Mouse (Mus musculus): Measurements from ENCODE around the gene Mcm7. TPM values are rescaled to one million over a fixed set of nuclear protein-coding genes. Genes with fewer than 3 reads are reported as not detected.

Gene Mcm7
- 14.8 TPM for polyA plus RNA-seq (2014; fragmentation: Illumina TruSeq; extraction: RNeasy Lipid Tissue Mini Kit (QIAGEN cat#74804); ENCODE audit: low read depth, low replicate concordance)

GRCm38 (mm10) chr5:138171695-138172491, at the start of gene Mcm7, which contains the start of gene Ap4m1:
TSS of gene Mcm7 (minus strand) at chr5:138172422.
TSS of gene Ap4m1 (plus strand) at chr5:138172002.

GRCm38 (mm10) chr5:138193771-138194727, 21.8 kb upstream of the Mcm7 start, which contains the start of gene Mblac1:
TSS of gene Mblac1 (plus strand) at chr5:138194314.

GRCm38 (mm10) chr5:138186950-138187638, 14.9 kb upstream of the Mcm7 start, which contains the start of the genes Taf6 and Cnpy4:
TSS of gene Taf6 (minus strand) at chr5:138187451.
TSS of gene Cnpy4 (plus strand) at chr5:138187485.

GRCm38 (mm10) chr5:138160842-138161665, 11.2 kb downstream of the Mcm7 start, which contains the start of gene Cops6:
TSS of gene Cops6 (plus strand) at chr5:138161071.

GRCm38 (mm10) chr5:138155443-138155976, 16.7 kb downstream of the Mcm7 start, which contains the start of gene Zfp113:
TSS of gene Zfp113 (minus strand) at chr5:138155744.

GRCm38 (mm10) chr5:138116255-138117198, 55.7 kb downstream of the Mcm7 start, which contains the start of gene Zscan21:
TSS of gene Zscan21 (plus strand) at chr5:138116903.

Other genes with a start within 250 kb of the Mcm7 start
- gene Gjc3, start 209.3 kb downstream of the Mcm7 start, polyA plus RNA-seq (2014; fragmentation: Illumina TruSeq; extraction: RNeasy Lipid Tissue Mini Kit (QIAGEN cat#74804); ENCODE audit: low read depth, low replicate concordance) = 0.21 TPM
- gene Azgp1, start 190.9 kb downstream of the Mcm7 start, polyA plus RNA-seq (2014; fragmentation: Illumina TruSeq; extraction: RNeasy Lipid Tissue Mini Kit (QIAGEN cat#74804); ENCODE audit: low read depth, low replicate concordance) = 1.7 TPM
- not detected for gene Smok3a, start 151.2 kb downstream of the Mcm7 start, polyA plus RNA-seq (2014; fragmentation: Illumina TruSeq; extraction: RNeasy Lipid Tissue Mini Kit (QIAGEN cat#74804); ENCODE audit: low read depth, low replicate concordance)
- gene Smok3b, start 151.0 kb downstream of the Mcm7 start, polyA plus RNA-seq (2014; fragmentation: Illumina TruSeq; extraction: RNeasy Lipid Tissue Mini Kit (QIAGEN cat#74804); ENCODE audit: low read depth, low replicate concordance) = not detected
- gene Smok3c, start 119.2 kb downstream of the Mcm7 start, polyA plus RNA-seq (2014; fragmentation: Illumina TruSeq; extraction: RNeasy Lipid Tissue Mini Kit (QIAGEN cat#74804); ENCODE audit: low read depth, low replicate concordance) = not detected
- 6.7 TPM for gene Zkscan1, start 87.3 kb downstream of the Mcm7 start, polyA plus RNA-seq (2014; fragmentation: Illumina TruSeq; extraction: RNeasy Lipid Tissue Mini Kit (QIAGEN cat#74804); ENCODE audit: low read depth, low replicate concordance)
- 16.7 TPM for gene Zscan21, start 55.5 kb downstream of the Mcm7 start, polyA plus RNA-seq (2014; fragmentation: Illumina TruSeq; extraction: RNeasy Lipid Tissue Mini Kit (QIAGEN cat#74804); ENCODE audit: low read depth, low replicate concordance)
- 3.8 TPM for gene Zfp113, start 16.7 kb downstream of the Mcm7 start, polyA plus RNA-seq (2014; fragmentation: Illumina TruSeq; extraction: RNeasy Lipid Tissue Mini Kit (QIAGEN cat#74804); ENCODE audit: low read depth, low replicate concordance)
- 160 TPM for gene Cops6, start 11.4 kb downstream of the Mcm7 start, polyA plus RNA-seq (2014; fragmentation: Illumina TruSeq; extraction: RNeasy Lipid Tissue Mini Kit (QIAGEN cat#74804); ENCODE audit: low read depth, low replicate concordance)
- 13.0 TPM for gene Ap4m1, start 420 bp downstream of the Mcm7 start, polyA plus RNA-seq (2014; fragmentation: Illumina TruSeq; extraction: RNeasy Lipid Tissue Mini Kit (QIAGEN cat#74804); ENCODE audit: low read depth, low replicate concordance)
- gene Taf6, start 15.0 kb upstream of the Mcm7 start, polyA plus RNA-seq (2014; fragmentation: Illumina TruSeq; extraction: RNeasy Lipid Tissue Mini Kit (QIAGEN cat#74804); ENCODE audit: low read depth, low replicate concordance) = 41.9 TPM
- gene Cnpy4, start 15.1 kb upstream of the Mcm7 start, polyA plus RNA-seq (2014; fragmentation: Illumina TruSeq; extraction: RNeasy Lipid Tissue Mini Kit (QIAGEN cat#74804); ENCODE audit: low read depth, low replicate concordance) = 6.7 TPM
- 1.7 TPM for gene Mblac1, start 21.9 kb upstream of the Mcm7 start, polyA plus RNA-seq (2014; fragmentation: Illumina TruSeq; extraction: RNeasy Lipid Tissue Mini Kit (QIAGEN cat#74804); ENCODE audit: low read depth, low replicate concordance)
- gene Nxpe5, start 53.5 kb upstream of the Mcm7 start, polyA plus RNA-seq (2014; fragmentation: Illumina TruSeq; extraction: RNeasy Lipid Tissue Mini Kit (QIAGEN cat#74804); ENCODE audit: low read depth, low replicate concordance) = 0.24 TPM
- gene Lamtor4, start 83.1 kb upstream of the Mcm7 start, polyA plus RNA-seq (2014; fragmentation: Illumina TruSeq; extraction: RNeasy Lipid Tissue Mini Kit (QIAGEN cat#74804); ENCODE audit: low read depth, low replicate concordance) = 70.5 TPM
- gene BC037034, start 91.6 kb upstream of the Mcm7 start, polyA plus RNA-seq (2014; fragmentation: Illumina TruSeq; extraction: RNeasy Lipid Tissue Mini Kit (QIAGEN cat#74804); ENCODE audit: low read depth, low replicate concordance) = 7.1 TPM
- not detected for gene Gal3st4, start 100.4 kb upstream of the Mcm7 start, polyA plus RNA-seq (2014; fragmentation: Illumina TruSeq; extraction: RNeasy Lipid Tissue Mini Kit (QIAGEN cat#74804); ENCODE audit: low read depth, low replicate concordance)
- 0.18 TPM for gene Gm43720, start 107.5 kb upstream of the Mcm7 start, polyA plus RNA-seq (2014; fragmentation: Illumina TruSeq; extraction: RNeasy Lipid Tissue Mini Kit (QIAGEN cat#74804); ENCODE audit: low read depth, low replicate concordance)
- gene Gpc2, start 107.6 kb upstream of the Mcm7 start, polyA plus RNA-seq (2014; fragmentation: Illumina TruSeq; extraction: RNeasy Lipid Tissue Mini Kit (QIAGEN cat#74804); ENCODE audit: low read depth, low replicate concordance) = 0.63 TPM
- gene Stag3, start 107.8 kb upstream of the Mcm7 start, polyA plus RNA-seq (2014; fragmentation: Illumina TruSeq; extraction: RNeasy Lipid Tissue Mini Kit (QIAGEN cat#74804); ENCODE audit: low read depth, low replicate concordance) = 0.34 TPM
- gene Pvrig, start 169.5 kb upstream of the Mcm7 start, polyA plus RNA-seq (2014; fragmentation: Illumina TruSeq; extraction: RNeasy Lipid Tissue Mini Kit (QIAGEN cat#74804); ENCODE audit: low read depth, low replicate concordance) = not detected

Measured in heart, adult 10 weeks (tissue).